Mouse (Mus musculus) midbrain, embryonic 15.5 days (tissue): ENCODE data around the gene Tgfbr3l. TPM values are rescaled to one million over a fixed set of nuclear protein-coding genes. Genes with fewer than 3 reads are reported as not detected.

Source experiments
- ATAC-seq: fragments of 200-750 bp; cut with Nextera tagmentation; replicated peaks from 2 replicates; pipeline ENCODE4 v1.8.0; 2017; ENCODE audit warnings: moderate TSS enrichment
- H3K27ac ChIP-seq: fragments of 300-500 bp; sonication (generic); 2 replicates; pipeline ENCODE4 v1.5.1; 2015; ENCODE audit warnings: mild to moderate bottlenecking, inconsistent platforms
- H3K27me3 ChIP-seq: fragments of 300-500 bp; sonication (generic); replicated peaks from 2 replicates; pipeline ENCODE4 v1.6.1; 2015; ENCODE audit warnings: inconsistent platforms
- H3K36me3 ChIP-seq: fragments of 300-500 bp; sonication (generic); replicated peaks from 2 replicates; pipeline ENCODE4 v1.6.1; 2015; ENCODE audit warnings: inconsistent platforms
- H3K4me1 ChIP-seq: fragments of 300-500 bp; sonication (generic); 2 replicates; pipeline ENCODE4 v1.6.1; 2015; ENCODE audit warnings: inconsistent platforms
- H3K4me2 ChIP-seq: fragments of 300-500 bp; sonication (generic); 2 replicates; pipeline ENCODE4 v1.6.1; 2015; ENCODE audit warnings: inconsistent platforms, mild to moderate bottlenecking, moderate library complexity
- H3K4me3 ChIP-seq: fragments of 300-500 bp; sonication (generic); 2 replicates; pipeline ENCODE4 v1.5.1; 2015; ENCODE audit warnings: mild to moderate bottlenecking, inconsistent platforms
- H3K9ac ChIP-seq: fragments of 300-500 bp; sonication (generic); 2 replicates; pipeline ENCODE4 v1.6.1; 2015; ENCODE audit warnings: mild to moderate bottlenecking, inconsistent platforms
- H3K9me3 ChIP-seq: fragments of 300-500 bp; sonication (generic); 2 replicates; pipeline ENCODE4 v1.6.1; 2016; ENCODE audit warnings: inconsistent platforms
- WGBS: fragments of 180-500 bp; shearing (Covaris S2); methylation state at CpG from one replicate; pipeline ENCODE4 v1.1.7; 2015; ENCODE audit warnings: mixed read lengths; 5-methylcytosine and 5-hydroxymethylcytosine counted together
- polyA plus RNA-seq: library from polyadenylated mRNA; unstranded; fragments of >200 nt; fragmentation: Nextera tagmentation; extraction: Ambion mirVana; gene quantifications from 2 replicates; pipeline ENCODE4 v1.2.1, GENCODE M21; 2015

Gene Tgfbr3l
- polyA plus RNA-seq, 1 experiment from 2014 or later = 6.6 TPM

DNA sequence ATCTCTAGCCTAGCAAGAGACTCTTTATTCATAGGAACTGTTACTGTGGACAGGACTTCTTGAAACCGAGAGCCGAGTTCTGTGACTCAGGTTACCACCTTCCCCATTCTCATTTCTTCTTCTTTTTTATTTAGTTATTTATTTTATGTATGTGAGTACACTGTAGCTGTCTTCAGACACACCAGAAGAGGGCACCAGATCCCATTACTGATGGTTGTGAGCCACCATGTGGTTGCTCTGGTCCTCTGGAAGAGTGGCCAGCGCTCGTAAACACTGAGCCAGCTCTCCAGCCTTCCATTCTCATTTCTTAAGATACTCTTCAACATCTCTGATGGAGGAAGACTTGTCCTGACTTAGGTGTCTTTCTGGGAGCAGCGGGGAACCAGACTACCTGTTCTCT is 44.7 kb downstream of the Tgfbr3l start:
- WGBS = 89% methylated on average over 5 of the region's 5 CpGs
- H3K27me3 ChIP-seq = no peaks in the 10 kb centered on the region
- no peak overlapping the region for H3K4me2 ChIP-seq
- ATAC-seq = no peak
- H3K9me3 ChIP-seq = no peaks in the 10 kb centered on the region
- H3K9ac ChIP-seq = no peak overlapping the region
- peaks cover 55% of the 10 kb centered on the region for H3K36me3 ChIP-seq
- no peak overlapping the region for H3K4me3 ChIP-seq
- H3K4me1 ChIP-seq = no peaks in the 10 kb centered on the region
- no peak overlapping the region for H3K27ac ChIP-seq

DNA sequence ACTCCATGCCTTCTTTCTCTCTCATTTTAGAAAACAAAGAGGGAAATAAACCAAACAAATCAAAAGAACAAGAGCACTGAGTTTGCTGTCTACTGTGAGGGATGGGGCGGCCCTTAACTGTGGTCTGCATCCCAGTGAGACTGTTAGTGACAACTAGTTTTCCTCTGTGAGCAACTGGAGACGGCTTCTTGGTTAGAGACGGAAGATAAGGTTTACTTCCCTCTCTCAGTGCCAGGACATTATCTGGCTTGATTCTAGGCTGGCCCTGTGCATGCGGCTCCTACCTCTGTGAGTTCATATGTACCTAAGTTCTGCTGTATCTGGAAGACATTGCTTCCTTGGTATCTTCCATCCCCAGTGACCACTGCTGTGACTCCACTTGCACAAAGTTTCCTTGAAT is 49.8 kb downstream of the Tgfbr3l start:
- no peaks in the 10 kb centered on the region for H3K4me1 ChIP-seq
- no peak overlapping the region for H3K4me2 ChIP-seq
- H3K9ac ChIP-seq = no peak overlapping the region
- H3K36me3 ChIP-seq = peaks cover 68% of the 10 kb centered on the region
- H3K27ac ChIP-seq = no peak overlapping the region
- ATAC-seq = no peak
- WGBS = 96% methylated on average over 4 of the region's 4 CpGs
- H3K27me3 ChIP-seq = no peaks in the 10 kb centered on the region
- no peaks in the 10 kb centered on the region for H3K9me3 ChIP-seq
- no peak overlapping the region for H3K4me3 ChIP-seq

Other genes with a start within 250 kb of the Tgfbr3l start
- 0.18 and 0.39 TPM in 2 replicates for gene Cd209f, start 142.4 kb upstream of the Tgfbr3l start, polyA plus RNA-seq
- not detected in 2 replicates for gene Cd209g, start 114.1 kb upstream of the Tgfbr3l start, polyA plus RNA-seq
- gene Evi5l, start 81.6 kb upstream of the Tgfbr3l start, polyA plus RNA-seq = 128 and 136 TPM in 2 replicates
- gene Prr36, start 30.8 kb upstream of the Tgfbr3l start, polyA plus RNA-seq = 54.7 and 61.1 TPM in 2 replicates
- gene Lrrc8e, start 21.4 kb upstream of the Tgfbr3l start, polyA plus RNA-seq = 0.08 and 0.11 TPM in 2 replicates
- gene Map2k7, start 9.5 kb upstream of the Tgfbr3l start, polyA plus RNA-seq = 34.0 and 35.7 TPM in 2 replicates
- 1.0 and 1.8 TPM in 2 replicates for gene Gm49320, start 9.3 kb upstream of the Tgfbr3l start, polyA plus RNA-seq
- 70.6 and 76.4 TPM in 2 replicates for gene Snapc2, start 4.9 kb downstream of the Tgfbr3l start, polyA plus RNA-seq
- gene Ctxn1, start 11.1 kb downstream of the Tgfbr3l start, polyA plus RNA-seq = 278 and 306 TPM in 2 replicates
- 46.7 and 48.2 TPM in 2 replicates for gene Timm44, start 27.7 kb downstream of the Tgfbr3l start, polyA plus RNA-seq
- gene Ccl25, start 77.0 kb downstream of the Tgfbr3l start, polyA plus RNA-seq = 19.3 and 20.4 TPM in 2 replicates
- 108 and 111 TPM in 2 replicates for gene Elavl1, start 77.2 kb downstream of the Tgfbr3l start, polyA plus RNA-seq
- gene Cers4, start 244.8 kb downstream of the Tgfbr3l start, polyA plus RNA-seq = 49.2 and 58.3 TPM in 2 replicates